Mouse (Mus musculus): Measurements from ENCODE around the gene Ddias. TPM values are rescaled to one million over a fixed set of nuclear protein-coding genes. Genes with fewer than 3 reads are reported as not detected.
"Not testable (repeated sequence)": the region's sequence is repeated elsewhere in the genome, so short reads cannot be mapped to it uniquely, and the experiment has no call there.

Gene Ddias
- total RNA-seq (2021) = under 1 TPM; 0.68 to 0.87 TPM
- long read RNA-seq, experiment 1, partial matches to known transcripts = 0 of 1 reads
- long read RNA-seq, experiment 1, other reads (novel, unspliced or antisense) = 0 of 1 reads
- long read RNA-seq, experiment 2 = 0 reads

GRCm38 (mm10) chr7:92874116-92874675 lies at the start of gene Ddias, which contains the start of gene Prcp:
Gene Ddias, minus strand, starts transcription at chr7:92874247.
Gene Prcp, plus strand, starts transcription at chr7:92874470.
- DNase-seq (ENCODE audit: low spot score in 2 of 2) = peak; percentile 91 to 92
- intact Hi-C loops (cut with DNase I) = loop anchor here (1.0 to 5.0 kb wide), 3 partner anchors 29 to 221 kb away; no protein-coding TSS in a partner anchor

- intact Hi-C loops (cut with DNase I) = no loop called here
- DNase-seq (ENCODE audit: low spot score in 2 of 2) = no peak
Observed at GRCm38 (mm10) chr7:92920857-92921172, 46.8 kb upstream of the Ddias start.

DNA sequence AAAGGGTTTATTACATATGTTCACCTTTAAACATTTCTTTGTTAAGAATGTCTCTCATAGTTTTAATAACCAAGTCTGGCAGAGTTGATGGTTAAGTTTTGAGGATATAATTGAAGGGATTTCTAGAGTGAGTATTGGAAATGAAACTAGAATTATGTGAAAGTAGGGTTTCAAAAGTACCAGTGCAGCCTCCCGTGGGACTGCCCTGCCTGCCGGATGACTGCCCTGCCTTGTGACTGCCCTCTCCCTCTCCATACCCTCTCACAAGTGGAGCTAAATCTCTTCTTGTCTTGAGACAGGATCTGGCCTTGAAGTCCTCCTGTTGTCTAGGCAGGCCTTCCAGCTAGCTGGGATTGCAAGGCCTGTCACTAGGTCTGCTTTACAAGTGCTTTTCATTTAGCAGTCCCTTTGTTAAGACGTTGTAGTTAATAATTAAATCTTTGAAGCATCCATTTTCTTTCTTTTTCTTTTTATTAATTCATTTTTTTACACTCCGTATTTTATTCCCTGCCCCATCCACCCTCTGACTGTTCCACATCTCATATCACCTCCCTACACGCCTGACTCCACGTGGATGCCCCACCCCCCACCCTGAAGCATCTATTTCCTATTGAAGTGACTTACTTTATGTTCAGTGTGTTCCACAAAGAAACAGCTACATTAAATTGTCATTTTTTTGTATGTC lies 46.3 kb upstream of the Ddias start:
- DNase-seq (ENCODE audit: low spot score in 2 of 2) = no peak
- intact Hi-C loops (cut with DNase I) = no loop called here

GRCm38 (mm10) chr7:92904285-92904684 lies 30.2 kb upstream of the Ddias start:
- intact Hi-C loops (cut with DNase I); DNase-seq (ENCODE audit: low spot score in 2 of 2): not testable (repeated sequence)

DNA sequence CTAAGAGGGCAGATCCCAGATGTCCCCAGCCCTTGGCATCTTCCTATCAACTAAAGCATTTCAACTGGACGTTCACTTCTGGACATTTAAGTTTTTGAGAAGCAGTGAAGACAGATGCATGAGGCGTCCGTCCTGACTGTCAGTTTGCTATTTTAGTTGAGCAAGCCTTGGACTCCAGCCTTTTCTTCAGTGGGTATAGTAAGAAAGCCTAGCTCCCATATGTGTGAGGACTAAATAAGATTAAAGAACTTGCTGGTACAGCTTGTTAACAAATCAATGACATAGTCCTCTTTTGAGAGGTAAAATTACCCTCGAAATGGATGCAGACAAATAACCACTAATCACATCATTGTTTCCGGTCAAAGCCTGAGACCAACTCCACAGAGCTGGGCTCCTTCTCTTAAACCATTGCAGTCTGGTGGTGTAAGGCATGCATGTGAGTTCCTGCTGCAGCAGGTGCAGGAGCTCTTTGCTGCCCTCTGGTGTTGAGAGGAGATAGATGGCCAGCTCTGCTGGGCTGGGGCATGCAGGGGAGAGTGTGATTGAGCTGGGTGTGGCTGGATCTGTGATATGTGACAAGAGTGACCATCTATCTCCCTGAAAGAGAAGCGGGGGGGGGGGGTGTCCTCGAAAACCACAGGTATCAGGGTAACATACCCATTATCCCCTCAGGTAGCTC lies 29.5 kb upstream of the Ddias start:
- peak; percentile 41 to 68 for DNase-seq (ENCODE audit: low spot score in 2 of 2)
- intact Hi-C loops (cut with DNase I) = loop anchor here (1.0 kb wide), 1 partner anchor 29 kb away; the partner anchor contains the start of genes Ddias and Prcp

DNA sequence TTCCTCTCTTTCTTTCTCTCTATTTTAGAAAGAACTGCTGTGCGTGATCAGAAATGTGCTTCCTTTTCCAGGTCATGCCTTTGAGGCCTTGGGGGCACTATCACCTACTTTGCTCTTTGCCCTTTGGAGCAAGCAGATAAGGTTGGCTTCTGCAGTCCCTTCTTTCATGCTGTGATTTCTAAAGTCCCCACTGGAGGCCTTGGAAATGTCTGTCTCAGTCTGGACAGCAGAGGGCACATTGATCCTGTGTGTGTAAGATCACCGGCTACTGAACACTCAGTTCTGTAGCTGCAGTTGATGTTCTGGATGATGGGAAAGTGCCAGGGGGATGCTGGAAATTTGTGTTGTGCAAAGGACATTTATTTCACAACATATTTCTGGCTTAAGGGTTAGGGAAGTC lies 23.0 kb upstream of the Ddias start:
- intact Hi-C loops (cut with DNase I) = loop anchor here (5.0 kb wide), 1 partner anchor 65 kb away; no protein-coding TSS in a partner anchor
- peak; percentile 32 to 34 for DNase-seq (ENCODE audit: low spot score in 2 of 2)

GRCm38 (mm10) chr7:92896036-92896435 lies 22.0 kb upstream of the Ddias start:
- DNase-seq (ENCODE audit: low spot score in 2 of 2) = no peak
- intact Hi-C loops (cut with DNase I) = loop anchor here (5.0 kb wide), 1 partner anchor 66 kb away; no protein-coding TSS in a partner anchor

GRCm38 (mm10) chr7:92893478-92893877 lies 19.4 kb upstream of the Ddias start:
- DNase-seq (ENCODE audit: low spot score in 2 of 2) = no peak
- intact Hi-C loops (cut with DNase I) = no loop called here

DNA sequence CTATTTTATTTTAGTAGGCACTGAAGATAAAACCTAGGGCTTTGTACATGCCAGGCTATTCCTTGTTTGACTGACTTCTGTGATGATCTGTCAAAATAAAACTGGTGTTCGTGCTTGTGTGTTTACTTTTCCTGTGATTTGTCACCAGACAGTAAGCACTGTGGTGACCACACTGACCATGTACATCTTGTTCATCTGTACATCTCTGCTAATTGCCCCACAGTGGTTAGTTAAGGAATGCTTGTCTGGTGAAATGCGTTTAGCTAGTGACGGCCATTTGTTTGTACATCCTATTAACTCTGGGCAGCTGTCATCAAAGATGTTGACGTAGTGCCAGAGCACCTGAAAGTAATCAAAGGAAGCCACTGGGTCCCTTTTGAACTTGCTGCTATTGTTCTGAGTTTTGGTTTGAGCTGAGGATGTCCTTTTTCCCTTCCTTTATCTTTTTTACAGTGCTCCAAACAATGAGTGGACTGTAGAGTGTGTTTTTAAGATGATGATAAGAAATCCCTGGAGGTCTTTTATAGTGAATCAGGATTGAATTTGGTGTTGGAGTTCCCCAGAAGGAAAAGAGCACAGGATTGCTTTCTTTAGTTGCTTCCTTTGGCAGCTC lies 16.7 kb upstream of the Ddias start:
- DNase-seq (ENCODE audit: low spot score in 2 of 2) = no peak
- intact Hi-C loops (cut with DNase I) = no loop called here

DNA sequence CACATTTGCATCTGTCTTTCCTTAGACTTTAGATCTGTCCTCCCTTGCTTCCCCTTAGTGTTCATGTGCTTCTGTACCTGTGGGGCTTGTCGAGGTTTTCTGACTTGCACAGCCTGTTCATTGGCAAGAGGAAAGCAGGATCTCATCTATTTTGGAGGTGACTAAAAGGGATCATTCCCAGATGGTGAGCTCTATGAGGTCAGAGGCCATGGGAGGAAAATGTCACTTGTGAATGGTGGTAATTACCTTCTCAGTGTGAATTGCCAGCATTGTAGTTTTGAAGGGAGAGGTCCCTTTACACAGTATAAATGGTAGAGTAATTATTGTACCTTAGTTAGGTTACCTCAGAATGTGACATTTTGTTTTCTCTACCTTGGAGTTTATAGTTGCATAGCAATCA lies 16.2 kb upstream of the Ddias start:
- intact Hi-C loops (cut with DNase I) = no loop called here

GRCm38 (mm10) chr7:92887230-92887629 lies 13.2 kb upstream of the Ddias start:
- no peak for DNase-seq (ENCODE audit: low spot score in 2 of 2)
- intact Hi-C loops (cut with DNase I) = no loop called here

More for the DNA sequence above, 16.2 kb upstream of the Ddias start:
- DNase-seq (ENCODE audit: low spot score in 2 of 2) = no peak

DNA sequence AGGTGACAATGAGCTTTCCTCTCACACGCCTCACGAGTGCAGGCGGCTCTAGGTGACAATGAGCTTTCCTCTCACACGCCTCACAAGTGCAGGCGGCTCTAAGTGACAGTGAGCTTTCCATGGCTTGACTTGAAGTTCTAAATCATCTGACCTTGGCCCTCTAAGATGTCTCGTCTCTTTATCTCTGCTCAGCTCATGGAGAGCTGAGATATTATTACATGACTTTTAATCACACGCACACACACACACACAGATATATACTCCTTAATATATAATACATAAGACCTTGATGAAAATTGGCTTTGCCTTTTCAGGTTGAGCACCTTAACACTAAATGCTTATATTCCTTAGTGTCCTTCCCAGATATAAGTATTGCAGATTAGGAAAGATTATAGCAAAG lies 12.8 kb upstream of the Ddias start:
- intact Hi-C loops (cut with DNase I) = no loop called here
- DNase-seq (ENCODE audit: low spot score in 2 of 2) = no peak

- no peak for DNase-seq (ENCODE audit: low spot score in 2 of 2)
- intact Hi-C loops (cut with DNase I) = no loop called here
Observed at GRCm38 (mm10) chr7:92884998-92885660, 11.1 kb upstream of the Ddias start.

- intact Hi-C loops (cut with DNase I) = no loop called here
Observed at GRCm38 (mm10) chr7:92883850-92884716, 10.0 kb upstream of the Ddias start.

GRCm38 (mm10) chr7:92878575-92879285 lies 4.7 kb upstream of the Ddias start:
- intact Hi-C loops (cut with DNase I) = no loop called here
- no peak for DNase-seq (ENCODE audit: low spot score in 2 of 2)

More at GRCm38 (mm10) chr7:92883850-92884716, 10.0 kb upstream of the Ddias start:
- DNase-seq (ENCODE audit: low spot score in 2 of 2) = no peak

GRCm38 (mm10) chr7:92876538-92876937 lies 2.5 kb upstream of the Ddias start:
- intact Hi-C loops (cut with DNase I) = no loop called here
- DNase-seq (ENCODE audit: low spot score in 2 of 2) = no peak

- DNase-seq (ENCODE audit: low spot score in 2 of 2) = no peak
- intact Hi-C loops (cut with DNase I) = no loop called here
Observed at GRCm38 (mm10) chr7:92876066-92876465, 2.0 kb upstream of the Ddias start.

Measured in left cerebral cortex, postnatal 14 days (tissue).